11 mouse cellular contexts compared by ENCODE assay signal in genomic region chr8:111738867-111739266, GRCm38 (mm10). TPM values are rescaled to one million over a fixed set of nuclear protein-coding genes. Genes with fewer than 3 reads are reported as not detected.
DNase-seq lines count a peak whose midpoint lies in the region; ATAC-seq lines count a peak whose summit lies in the region.
"Had no signal": no experiment of that assay in that cellular context is flagged by ENCODE, and none has a peak within 500 bp of the region (broad histone marks: within the 10 kb centered on the region; RNA-seq: fewer than 3 reads in every experiment).

No protein-coding gene starts in this region.

- 61% methylated on average over 6 of the region's 6 CpGs for WGBS in kidney, embryonic 14.5 days
- 58% methylated on average over 6 of the region's 6 CpGs for WGBS in hindbrain, embryonic 13.5 days
- WGBS in midbrain, embryonic 13.5 days = 56% methylated on average over 6 of the region's 6 CpGs

- H3K4me2 ChIP-seq in kidney, embryonic 14.5 days (replicated peaks; ENCODE audit: low read depth, low read length) = no peak overlapping the region
- H3K4me2 ChIP-seq in hindbrain, embryonic 13.5 days = peak overlapping the region; percentile 88; the same call in 1 of the 2 replicates
- H3K4me2 ChIP-seq in midbrain, embryonic 13.5 days (replicated peaks) = peak overlapping the region; percentile 69; the same call in 1 of the 2 replicates
- H3K4me2 ChIP-seq: liver, embryonic 13.5 days had no signal

- no peaks in the 10 kb centered on the region for H3K9me3 ChIP-seq in kidney, embryonic 14.5 days (ENCODE audit: control insufficient read depth, low read length)
- no peaks in the 10 kb centered on the region for H3K9me3 ChIP-seq in hindbrain, embryonic 13.5 days
- H3K9me3 ChIP-seq in midbrain, embryonic 13.5 days = no peaks in the 10 kb centered on the region
- H3K9me3 ChIP-seq: liver, embryonic 13.5 days had no signal

- H3K4me1 ChIP-seq in kidney, embryonic 14.5 days (ENCODE audit: control insufficient read depth, insufficient read depth, low read length) = peaks cover 71% of the 10 kb centered on the region
- H3K4me1 ChIP-seq in hindbrain, embryonic 13.5 days (replicated peaks) = peaks cover 92% of the 10 kb centered on the region
- peaks cover 91% of the 10 kb centered on the region for H3K4me1 ChIP-seq in midbrain, embryonic 13.5 days (replicated peaks)

- no peak overlapping the region for H3K27ac ChIP-seq in kidney, embryonic 14.5 days (ENCODE audit: low read depth, low read length)
- peak overlapping the region; percentile 66 for H3K27ac ChIP-seq in hindbrain, embryonic 13.5 days
- H3K27ac ChIP-seq in midbrain, embryonic 13.5 days = peak overlapping the region; percentile 75
- H3K27ac ChIP-seq: liver, embryonic 13.5 days had no signal

- H3K9ac ChIP-seq in kidney, embryonic 14.5 days (ENCODE audit: low read depth, low read length) = no peak overlapping the region
- peak overlapping the region; percentile 98; the same call in 1 of the 2 replicates for H3K9ac ChIP-seq in hindbrain, embryonic 13.5 days
- peak overlapping the region; percentile 51; the same call in 1 of the 2 replicates for H3K9ac ChIP-seq in midbrain, embryonic 13.5 days (replicated peaks)
- H3K9ac ChIP-seq: liver, embryonic 13.5 days had no signal

- H3K36me3 ChIP-seq in kidney, embryonic 14.5 days (ENCODE audit: control insufficient read depth, insufficient read depth, low read length) = peaks cover 3% of the 10 kb centered on the region; the same call in 1 of the 2 replicates
- H3K36me3 ChIP-seq in hindbrain, embryonic 13.5 days = no peaks in the 10 kb centered on the region
- no peaks in the 10 kb centered on the region for H3K36me3 ChIP-seq in midbrain, embryonic 13.5 days
- H3K36me3 ChIP-seq: liver, embryonic 13.5 days had no signal

- no peak overlapping the region for H3K4me3 ChIP-seq in kidney, embryonic 14.5 days (ENCODE audit: low read length)
- no peak overlapping the region for H3K4me3 ChIP-seq in hindbrain, embryonic 13.5 days
- no peak overlapping the region for H3K4me3 ChIP-seq in midbrain, embryonic 13.5 days (replicated peaks)
- H3K4me3 ChIP-seq: liver, embryonic 13.5 days had no signal

- peak; percentile 30 for DNase-seq in cerebellum, adult 9-10 months
- peak; percentile 63 for DNase-seq in kidney, adult 11 months
- DNase-seq in urinary bladder, postnatal 25 days (ENCODE audit: low spot score) = no peak
- no peak for DNase-seq in layer of hippocampus, postnatal 14 days (ENCODE audit: low spot score in 2 of 2)
- DNase-seq: adrenal gland, postnatal 36 days; liver, embryonic 13.5 days had no signal

- no peak for ATAC-seq in cerebellum, adult (ENCODE audit: insufficient number of reproducible peaks, low FRiP score, low TSS enrichment)
- ATAC-seq in kidney, embryonic 14.5 days (ENCODE audit: low FRiP score, low TSS enrichment) = no peak
- no peak for ATAC-seq in hindbrain, embryonic 13.5 days (ENCODE audit: low FRiP score)
- no peak for ATAC-seq in midbrain, embryonic 13.5 days

- H3K27me3 ChIP-seq in kidney, embryonic 14.5 days (ENCODE audit: control insufficient read depth, insufficient read depth, low read length) = no peaks in the 10 kb centered on the region
- H3K27me3 ChIP-seq in hindbrain, embryonic 13.5 days = no peaks in the 10 kb centered on the region
- no peaks in the 10 kb centered on the region for H3K27me3 ChIP-seq in midbrain, embryonic 13.5 days

RNA-seq across cellular contexts. Expression of gene Bcar1, which starts 4.7 kb away (rescaled TPM):
- 39.1 and 55.6 TPM in 2 replicates for polyA plus RNA-seq in kidney, embryonic 14.5 days (2014; fragmentation: Nextera tagmentation; extraction: Ambion mirVana)
- polyA plus RNA-seq in hindbrain, embryonic 13.5 days (2015; fragmentation: Nextera tagmentation; extraction: Ambion mirVana) = 55.4 and 55.6 TPM in 2 replicates
- 48.7 and 55.0 TPM in 2 replicates for polyA plus RNA-seq in midbrain, embryonic 13.5 days (2015; fragmentation: Nextera tagmentation; extraction: Ambion mirVana)
- 10 to 100 TPM; 66.5 to 73.8 TPM for total RNA-seq in layer of hippocampus, postnatal 14 days (2021)
- total RNA-seq: common myeloid progenitor, adult 5-6 weeks had no signal

RNA-seq across cellular contexts. Expression of gene Ctrb1, which starts 48.1 kb away (rescaled TPM):
- polyA plus RNA-seq in kidney, embryonic 14.5 days (2014; fragmentation: Nextera tagmentation; extraction: Ambion mirVana) = not detected in 2 replicates
- 3.1 TPM in 1 of 2 replicates, not detected in the other for polyA plus RNA-seq in hindbrain, embryonic 13.5 days (2015; fragmentation: Nextera tagmentation; extraction: Ambion mirVana)
- polyA plus RNA-seq in midbrain, embryonic 13.5 days (2015; fragmentation: Nextera tagmentation; extraction: Ambion mirVana) = 1.6 and 2.2 TPM in 2 replicates
- not detected for total RNA-seq in layer of hippocampus, postnatal 14 days (2021)
- total RNA-seq: common myeloid progenitor, adult 5-6 weeks had no signal

Comparison
In these comparisons a context has a peak if more than half of its experiments do, and no peak if none do; other contexts are left out.
1. DNase-seq: peak in cerebellum, adult 9-10 months (single experiment) and kidney, adult 11 months (single experiment); none in urinary bladder, postnatal 25 days (single experiment) and layer of hippocampus, postnatal 14 days (0 of 2).